Mouse (Mus musculus) embryonic facial prominence, embryonic 15.5 days (tissue): Measurements from ENCODE around the gene Fam76b. TPM values are rescaled to one million over a fixed set of nuclear protein-coding genes. Genes with fewer than 3 reads are reported as not detected.

Experiments used
- ATAC-seq: fragments of 200-750 bp; cut with Nextera tagmentation; 2 replicates; pipeline ENCODE4 v1.8.0; 2017; ENCODE audit warnings: low read depth, moderate TSS enrichment; ENCODE audit not compliant: insufficient number of reproducible peaks, low FRiP score, low TSS enrichment
- H3K27ac ChIP-seq: fragments of 300-500 bp; sonication (generic); replicated peaks from 2 replicates; pipeline ENCODE4 v1.5.1; 2015; ENCODE audit warnings: mild to moderate bottlenecking, inconsistent platforms
- H3K27me3 ChIP-seq: fragments of 300-500 bp; sonication (generic); 2 replicates; pipeline ENCODE4 v1.6.1; 2015; ENCODE audit warnings: inconsistent platforms
- H3K36me3 ChIP-seq: fragments of 300-500 bp; sonication (generic); 2 replicates; pipeline ENCODE4 v1.6.1; 2015; ENCODE audit warnings: mild to moderate bottlenecking, inconsistent platforms
- H3K4me1 ChIP-seq: fragments of 300-500 bp; sonication (generic); 2 replicates; pipeline ENCODE4 v1.6.1; 2015; ENCODE audit warnings: inconsistent platforms
- H3K4me2 ChIP-seq: fragments of 300-500 bp; sonication (generic); replicated peaks from 2 replicates; pipeline ENCODE4 v1.6.1; 2015; ENCODE audit warnings: mild to moderate bottlenecking, inconsistent platforms
- H3K4me3 ChIP-seq: fragments of 300-500 bp; sonication (generic); replicated peaks from 2 replicates; pipeline ENCODE4 v1.5.1; 2015; ENCODE audit warnings: mild to moderate bottlenecking, inconsistent platforms
- H3K9ac ChIP-seq: fragments of 300-500 bp; sonication (generic); 2 replicates; pipeline ENCODE4 v1.6.1; 2015; ENCODE audit warnings: inconsistent platforms
- H3K9me3 ChIP-seq: fragments of 300-500 bp; sonication (generic); replicated peaks from 2 replicates; pipeline ENCODE4 v1.6.1; 2016; ENCODE audit warnings: inconsistent platforms
- WGBS: fragments of 180-500 bp; shearing (Covaris S2); methylation state at CpG from one replicate; pipeline ENCODE4 v1.1.7; 2015; 5-methylcytosine and 5-hydroxymethylcytosine counted together
- polyA plus RNA-seq: library from polyadenylated mRNA; unstranded; fragments of >200 nt; fragmentation: Nextera tagmentation; extraction: Ambion mirVana; gene quantifications from 2 replicates; pipeline ENCODE4 v1.2.1, GENCODE M21; 2015

The Fam76b gene
- polyA plus RNA-seq, 1 experiment from 2014 or later = 22.0 TPM

- no peak overlapping the region for H3K9ac ChIP-seq
- no peaks in the 10 kb centered on the region for H3K9me3 ChIP-seq
- H3K27me3 ChIP-seq = no peaks in the 10 kb centered on the region
- no peak overlapping the region for H3K4me3 ChIP-seq
- H3K27ac ChIP-seq = no peak overlapping the region
- no peak overlapping the region for H3K4me2 ChIP-seq
- H3K36me3 ChIP-seq = no peaks in the 10 kb centered on the region
- H3K4me1 ChIP-seq = no peaks in the 10 kb centered on the region
- ATAC-seq = no peak
- WGBS = 85% methylated on average over 7 of the region's 7 CpGs
These were observed 44.1 kb downstream of the Fam76b start for GRCm38 (mm10) chr9:13871631-13872030.

- H3K9me3 ChIP-seq = no peaks in the 10 kb centered on the region
- H3K4me3 ChIP-seq = no peak overlapping the region
- H3K27me3 ChIP-seq = no peaks in the 10 kb centered on the region
- H3K9ac ChIP-seq = no peak overlapping the region
- WGBS = 31% methylated on average over 2 of the region's 2 CpGs
- no peaks in the 10 kb centered on the region for H3K4me1 ChIP-seq
- no peaks in the 10 kb centered on the region for H3K36me3 ChIP-seq
- no peak overlapping the region for H3K4me2 ChIP-seq
- ATAC-seq = no peak
- H3K27ac ChIP-seq = no peak overlapping the region
These were observed 46.8 kb downstream of the Fam76b start for GRCm38 (mm10) chr9:13874359-13874758.

GRCm38 (mm10) chr9:13875340-13875739 is 47.8 kb downstream of the Fam76b start:
- Histone ChIP-seq H3K9ac (no peak overlapping the region), H3K9me3 (no peaks in the 10 kb centered on the region), H3K27me3 (no peaks in the 10 kb centered on the region), H3K27ac (no peak overlapping the region), H3K4me3 (no peak overlapping the region), H3K36me3 (no peaks in the 10 kb centered on the region), H3K4me1 (no peaks in the 10 kb centered on the region), H3K4me2 (no peak overlapping the region)
- ATAC-seq = no peak
- 57% methylated on average over 2 of the region's 2 CpGs for WGBS

- no peaks in the 10 kb centered on the region for H3K9me3 ChIP-seq
- H3K36me3 ChIP-seq = no peaks in the 10 kb centered on the region
- no peak for ATAC-seq
- H3K9ac ChIP-seq = no peak overlapping the region
- H3K4me3 ChIP-seq = no peak overlapping the region
- H3K27ac ChIP-seq = no peak overlapping the region
- no peak overlapping the region for H3K4me2 ChIP-seq
- WGBS = 33% methylated on average over 1 of the region's 1 CpGs
- H3K27me3 ChIP-seq = no peaks in the 10 kb centered on the region
- H3K4me1 ChIP-seq = no peaks in the 10 kb centered on the region
These were observed 53.2 kb downstream of the Fam76b start for GRCm38 (mm10) chr9:13880761-13881160.

GRCm38 (mm10) chr9:13882478-13882877 is 55.0 kb downstream of the Fam76b start:
- 33% methylated on average over 2 of the region's 2 CpGs for whole genome bisulfite sequencing
- H3K4me1 ChIP-seq = no peaks in the 10 kb centered on the region
- no peak overlapping the region for H3K4me2 ChIP-seq
- no peaks in the 10 kb centered on the region for H3K9me3 ChIP-seq
- no peak for ATAC-seq
- H3K36me3 ChIP-seq = no peaks in the 10 kb centered on the region
- H3K9ac ChIP-seq = no peak overlapping the region
- H3K27me3 ChIP-seq = no peaks in the 10 kb centered on the region
- no peak overlapping the region for H3K27ac ChIP-seq
- no peak overlapping the region for H3K4me3 ChIP-seq

- Histone ChIP-seq H3K4me1 (peaks cover 11% of the 10 kb centered on the region; the same call in 1 of the 2 replicates), H3K4me3 (no peak overlapping the region), H3K9me3 (no peaks in the 10 kb centered on the region), H3K4me2 (no peak overlapping the region), H3K27ac (no peak overlapping the region), H3K9ac (no peak overlapping the region), H3K36me3 (no peaks in the 10 kb centered on the region), H3K27me3 (no peaks in the 10 kb centered on the region)
- no peak for ATAC-seq
- 66% methylated on average over 5 of the region's 5 CpGs for WGBS
These were observed 61.5 kb downstream of the Fam76b start for GRCm38 (mm10) chr9:13888981-13889380.

- H3K4me2 ChIP-seq = no peak overlapping the region
- 0 out of 2 replicates have a peak, but pooled peaks have one; percentile 43 for ATAC-seq
- H3K9me3 ChIP-seq = no peaks in the 10 kb centered on the region
- peaks cover 11% of the 10 kb centered on the region; the same call in 1 of the 2 replicates for H3K4me1 ChIP-seq
- H3K4me3 ChIP-seq = no peak overlapping the region
- 3% methylated on average over 9 of the region's 9 CpGs for WGBS
- no peak overlapping the region for H3K9ac ChIP-seq
- H3K36me3 ChIP-seq = no peaks in the 10 kb centered on the region
- no peak overlapping the region for H3K27ac ChIP-seq
- H3K27me3 ChIP-seq = no peaks in the 10 kb centered on the region
These were observed 62.1 kb downstream of the Fam76b start for GRCm38 (mm10) chr9:13889657-13890056.

GRCm38 (mm10) chr9:13890171-13890570 is 62.7 kb downstream of the Fam76b start:
- Histone ChIP-seq H3K36me3 (no peaks in the 10 kb centered on the region), H3K9me3 (no peaks in the 10 kb centered on the region), H3K4me2 (no peak overlapping the region), H3K27me3 (no peaks in the 10 kb centered on the region), H3K9ac (no peak overlapping the region), H3K4me1 (peaks cover 11% of the 10 kb centered on the region; the same call in 1 of the 2 replicates), H3K27ac (no peak overlapping the region), H3K4me3 (no peak overlapping the region)
- 60% methylated on average over 5 of the region's 5 CpGs for WGBS
- ATAC-seq = no peak

- no peak for ATAC-seq
These were observed 64.4 kb downstream of the Fam76b start for GRCm38 (mm10) chr9:13891888-13892287.

GRCm38 (mm10) chr9:13893044-13893443 is 65.5 kb downstream of the Fam76b start:
- H3K4me2 ChIP-seq = no peak overlapping the region
- 19% methylated on average over 4 of the region's 4 CpGs for WGBS
- H3K27ac ChIP-seq = peak overlapping the region; percentile 60
- H3K4me1 ChIP-seq = peaks cover 22% of the 10 kb centered on the region
- H3K36me3 ChIP-seq = no peaks in the 10 kb centered on the region
- ATAC-seq = 0 out of 2 replicates have a peak, but pooled peaks have one; percentile 49
- no peaks in the 10 kb centered on the region for H3K27me3 ChIP-seq
- H3K4me3 ChIP-seq = no peak overlapping the region
- H3K9me3 ChIP-seq = no peaks in the 10 kb centered on the region
- no peak overlapping the region for H3K9ac ChIP-seq

More at GRCm38 (mm10) chr9:13891888-13892287, 64.4 kb downstream of the Fam76b start:
- Histone ChIP-seq H3K4me2 (no peak overlapping the region), H3K9ac (no peak overlapping the region), H3K36me3 (no peaks in the 10 kb centered on the region), H3K9me3 (no peaks in the 10 kb centered on the region), H3K4me1 (peaks cover 22% of the 10 kb centered on the region), H3K27me3 (no peaks in the 10 kb centered on the region), H3K4me3 (no peak overlapping the region), H3K27ac (no peak overlapping the region)
- 96% methylated on average over 6 of the region's 6 CpGs for WGBS

GRCm38 (mm10) chr9:13894491-13894890 is 67.0 kb downstream of the Fam76b start:
- 53% methylated on average over 8 of the region's 8 CpGs for WGBS
- H3K4me3 ChIP-seq = no peak overlapping the region
- peaks cover 20% of the 10 kb centered on the region for H3K4me1 ChIP-seq

GRCm38 (mm10) chr9:13894936-13895335 is 67.4 kb downstream of the Fam76b start:
- ATAC-seq = no peak
- H3K4me3 ChIP-seq = no peak overlapping the region
- no peaks in the 10 kb centered on the region for H3K9me3 ChIP-seq
- no peaks in the 10 kb centered on the region for H3K36me3 ChIP-seq
- no peak overlapping the region for H3K27ac ChIP-seq
- H3K9ac ChIP-seq = no peak overlapping the region
- H3K4me2 ChIP-seq = no peak overlapping the region
- WGBS = 78% methylated on average over 7 of the region's 7 CpGs
- peaks cover 16% of the 10 kb centered on the region for H3K4me1 ChIP-seq
- H3K27me3 ChIP-seq = no peaks in the 10 kb centered on the region

More at GRCm38 (mm10) chr9:13894491-13894890, 67.0 kb downstream of the Fam76b start:
- no peaks in the 10 kb centered on the region for H3K36me3 ChIP-seq
- no peak overlapping the region for H3K4me2 ChIP-seq
- ATAC-seq = no peak
- no peaks in the 10 kb centered on the region for H3K27me3 ChIP-seq
- no peak overlapping the region for H3K9ac ChIP-seq
- no peak overlapping the region for H3K27ac ChIP-seq
- H3K9me3 ChIP-seq = no peaks in the 10 kb centered on the region
